ENCODE assay signal across 9 mouse cellular contexts in genomic region chr11:61142941-61143530, GRCm38 (mm10). TPM values are rescaled to one million over a fixed set of nuclear protein-coding genes. Genes with fewer than 3 reads are reported as not detected.
A peak's percentile ranks its signal among the peaks of the same experiment; 100 is the strongest.
DNase-seq lines count a peak whose midpoint lies in the region; ATAC-seq and TF ChIP-seq lines count a peak whose summit lies in the region.
"Had no signal": no experiment of that assay in that cellular context is flagged by ENCODE, and none has a peak within 500 bp of the region (broad histone marks: within the 10 kb centered on the region; RNA-seq: fewer than 3 reads in every experiment).

No protein-coding gene starts in this region.

- dilution Hi-C loops in CH12.LX (cut with MboI; ENCODE audit: extremely low pct_ligation_motif_present, extremely low pct_unique_long_range_greater_than_20kb, low sequenced_read_pairs): no loop called here

- TF ChIP-seq POLR2A in CH12.LX (IDR thresholded peaks at IDR 0.05; ENCODE audit: low read depth, low read length): no peak

- TF ChIP-seq RAD21 in CH12.LX (IDR thresholded peaks at IDR 0.05; ENCODE audit: low read depth, low read length): no peak

- H3K4me3 ChIP-seq in heart, embryonic 13.5 days: peak overlapping the region; percentile 25
- peak overlapping the region; percentile 64 to 89 (median 66) for H3K4me3 ChIP-seq in CH12.LX (replicated peaks in 1 of 3; ENCODE audit: low read depth in 2 of 3, low read length in 2 of 3, poor library complexity in 1 of 3)
- H3K4me3 ChIP-seq in liver, embryonic 13.5 days (replicated peaks): peak overlapping the region; percentile 32

- H3K9ac ChIP-seq in heart, embryonic 13.5 days: no peak overlapping the region
- peak overlapping the region; percentile 94 for H3K9ac ChIP-seq in CH12.LX (ENCODE audit: insufficient read depth, low read depth)
- H3K9ac ChIP-seq in liver, embryonic 13.5 days: no peak overlapping the region; the same call in 1 of the 2 replicates

- no peak for TF ChIP-seq CTCF in CH12.LX (conservative IDR thresholded peaks at IDR 0.05 in 1 of 2, IDR thresholded peaks at IDR 0.05 in 1 of 2; ENCODE audit: low read depth in 2 of 2, low read length in 2 of 2)

- peaks cover 24% of the 10 kb centered on the region for H3K4me1 ChIP-seq in heart, embryonic 13.5 days
- H3K4me1 ChIP-seq in CH12.LX (ENCODE audit: control insufficient read depth in 1 of 2, insufficient read depth in 2 of 2): peaks cover 34 to 77% of the 10 kb centered on the region in 2 experiments
- H3K4me1 ChIP-seq in liver, embryonic 13.5 days (replicated peaks): peaks cover 30% of the 10 kb centered on the region

- no peak overlapping the region for H3K27ac ChIP-seq in heart, embryonic 13.5 days (replicated peaks)
- peak overlapping the region; percentile 84 for H3K27ac ChIP-seq in CH12.LX (ENCODE audit: insufficient read depth, low read depth)
- H3K27ac ChIP-seq in liver, embryonic 13.5 days: 0 out of 2 replicates have a peak overlapping the region, but pooled peaks have one; percentile 16

- TF ChIP-seq EP300 in CH12.LX (IDR thresholded peaks at IDR 0.05; ENCODE audit: low read length): 0 out of 2 replicates have a peak, but pooled peaks have one; percentile 24

- H3K79me2 ChIP-seq in CH12.LX (replicated peaks; ENCODE audit: control insufficient read depth, extremely low read depth, insufficient read depth, poor library complexity, severe bottlenecking): peaks cover 73% of the 10 kb centered on the region

- no peaks in the 10 kb centered on the region for H3K36me3 ChIP-seq in heart, embryonic 13.5 days
- peaks cover 55 to 78% of the 10 kb centered on the region in 2 experiments for H3K36me3 ChIP-seq in CH12.LX (replicated peaks in 1 of 2; ENCODE audit: control insufficient read depth in 1 of 2, insufficient read depth in 1 of 2, low read length in 1 of 2)
- H3K36me3 ChIP-seq in liver, embryonic 13.5 days: no peaks in the 10 kb centered on the region

- peaks cover 31% of the 10 kb centered on the region for H3K27me3 ChIP-seq in heart, embryonic 13.5 days (replicated peaks)
- H3K27me3 ChIP-seq in CH12.LX (replicated peaks): no peaks in the 10 kb centered on the region
- H3K27me3 ChIP-seq in liver, embryonic 13.5 days: peaks cover 18% of the 10 kb centered on the region

- no peaks in the 10 kb centered on the region for H3K9me3 ChIP-seq in heart, embryonic 13.5 days
- no peaks in the 10 kb centered on the region for H3K9me3 ChIP-seq in CH12.LX (replicated peaks; ENCODE audit: low read length)
- no peaks in the 10 kb centered on the region for H3K9me3 ChIP-seq in liver, embryonic 13.5 days (replicated peaks)

- WGBS in heart, embryonic 13.5 days: 41% methylated on average over 6 of the region's 6 CpGs
- 31% methylated on average over 6 of the region's 6 CpGs for WGBS in liver, embryonic 13.5 days (ENCODE audit: insufficient replicate concordance)

- in situ Hi-C loops in CH12.LX (cut with MboI; ENCODE audit: low pct_ligation_motif_present, low pct_unique_long_range_greater_than_20kb, low sequenced_read_pairs): loop anchor here (5.0 kb wide), 1 partner anchor 36 kb away; no protein-coding TSS in a partner anchor

- ATAC-seq in heart, embryonic 13.5 days (ENCODE audit: extremely low read depth, insufficient number of reproducible peaks, low FRiP score, low TSS enrichment): no peak
- ATAC-seq in liver, embryonic 13.5 days (ENCODE audit: low read depth): no peak

- DNase-seq in heart, adult 18-20 months: no peak
- no peak for DNase-seq in CH12.LX (ENCODE audit: extremely low read depth)
- no peak for DNase-seq in liver, embryonic 13.5 days
- peak; percentile 62 for DNase-seq in lung, postnatal 36 days
- DNase-seq in cerebellum, adult 18-20 months: no peak
- no peak for DNase-seq in urinary bladder, postnatal 25 days (ENCODE audit: low spot score)
- no peak for DNase-seq in testis, postnatal 10 days (ENCODE audit: low spot score)
- DNase-seq: kidney, adult 11 months had no signal

- H3K4me2 ChIP-seq in heart, embryonic 13.5 days: peak overlapping the region; percentile 19
- peak overlapping the region; percentile 93 for H3K4me2 ChIP-seq in CH12.LX (ENCODE audit: insufficient read depth, low read depth, poor library complexity, severe bottlenecking)
- peak overlapping the region; percentile 36 for H3K4me2 ChIP-seq in liver, embryonic 13.5 days

TF ChIP-seq in CH12.LX, 34 proteins besides CTCF, POLR2A, EP300 and RAD21:
- TF ChIP-seq MEF2A (IDR thresholded peaks at IDR 0.05; ENCODE audit: borderline replicate concordance, low read depth, low read length): peak; percentile 40; the same call in 1 of the 2 replicates
- TF ChIP-seq NELFE (IDR thresholded peaks at IDR 0.05; ENCODE audit: low read depth, low read length): no peak
- 0 out of 2 replicates have a peak, but pooled peaks have one; percentile 5 for TF ChIP-seq MXI1 (IDR thresholded peaks at IDR 0.05; ENCODE audit: low read depth, low read length)
- 0 out of 2 replicates have a peak, but pooled peaks have one; percentile 35 for TF ChIP-seq IRF4 (IDR thresholded peaks at IDR 0.05; ENCODE audit: low read depth, low read length)

RNA-seq across cellular contexts. Expression of gene Tnfrsf13b, which starts 16.5 kb away (rescaled TPM):
- polyA plus RNA-seq in heart, embryonic 13.5 days (2015; fragmentation: Nextera tagmentation; extraction: Ambion mirVana): 1.6 and 2.4 TPM in 2 replicates
- 1 to 10 TPM in 1 of 2 experiments, under 1 TPM in 1; 0.50 to 1.5 TPM for total RNA-seq in heart, adult 18-20 months (2021)
- total RNA-seq in CH12.LX (2012; rRNA removed): 260 and 365 TPM in 2 replicates
- total RNA-seq in CH12.LX (2014; rRNA removed): 338 and 355 TPM in 2 replicates
- 299 and 356 TPM in 2 replicates for polyA plus RNA-seq in CH12.LX (2012; ENCODE audit: insufficient read length, low read depth)
- 2.9 and 3.3 TPM in 2 replicates for polyA plus RNA-seq in liver, embryonic 13.5 days (2015; fragmentation: Nextera tagmentation; extraction: Ambion mirVana)

RNA-seq across cellular contexts. Expression of gene Usp22, which starts 31.8 kb away (rescaled TPM):
- polyA plus RNA-seq in heart, embryonic 13.5 days (2015; fragmentation: Nextera tagmentation; extraction: Ambion mirVana): 69.9 and 76.1 TPM in 2 replicates
- total RNA-seq in heart, adult 18-20 months (2021): 10 to 100 TPM; 26.2 to 27.6 TPM
- total RNA-seq in CH12.LX (2012; rRNA removed) (56.7 and 65.3 TPM in 2 replicates), CH12.LX (2014; rRNA removed) (51.9 and 54.7 TPM in 2 replicates)
- polyA plus RNA-seq in CH12.LX (2012; ENCODE audit: insufficient read length, low read depth): 38.9 and 48.1 TPM in 2 replicates
- 14.7 and 15.9 TPM in 2 replicates for polyA plus RNA-seq in liver, embryonic 13.5 days (2015; fragmentation: Nextera tagmentation; extraction: Ambion mirVana)

Comparison
In these comparisons a context has a peak if more than half of its experiments do, and no peak if none do; other contexts are left out.
1. H3K4me2 ChIP-seq: peak in every context shown above with its lines; median percentile 93 in CH12.LX; 36 in liver, embryonic 13.5 days; 19 in heart, embryonic 13.5 days.
2. RNA of gene Tnfrsf13b, which starts 16.5 kb away (polyA plus RNA-seq): 299 to 356 TPM in CH12.LX; 2.9 to 3.3 TPM in liver, embryonic 13.5 days and 1.6 to 2.4 TPM in heart, embryonic 13.5 days; every median in the first group is over 10 times any median in the second.
3. Peak in every context shown above with its lines, with median percentiles within 50 percentile points of each other: H3K4me3 ChIP-seq.